Mouse (Mus musculus) right cerebral cortex, postnatal 4 days (tissue): ENCODE measurements around the gene Kcnj11.

ENCODE experiments used
- DNase-seq: peaks from one replicate; pipeline ENCODE4 v3.0.0-alpha.2; 2022

Kcnj11 gene

DNA sequence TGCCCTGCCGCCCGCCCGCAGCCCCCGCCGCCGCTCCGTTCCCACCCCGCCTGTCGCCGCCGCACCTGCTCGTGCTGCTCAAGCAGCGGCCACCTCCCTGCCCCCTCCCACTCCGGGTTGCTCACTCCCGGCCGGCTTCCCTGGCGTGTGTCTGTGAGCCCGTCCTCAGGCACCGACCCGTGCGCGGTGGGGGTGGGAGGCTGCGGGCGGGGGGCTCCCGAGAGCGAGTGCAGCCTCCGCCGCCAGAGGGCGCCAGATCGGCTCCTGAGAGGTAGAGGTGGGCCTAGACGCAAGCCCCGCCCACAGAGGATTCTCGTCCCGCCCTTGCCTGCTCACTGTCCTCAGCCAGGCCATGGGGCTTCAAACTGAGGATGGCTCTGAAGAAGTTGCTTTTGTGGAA, at the start of gene Kcnj11:
Kcnj11 (minus strand) TSS at position 202 of the 400 bp plus-strand sequence.
- DNase-seq = peak; percentile 94

DNA sequence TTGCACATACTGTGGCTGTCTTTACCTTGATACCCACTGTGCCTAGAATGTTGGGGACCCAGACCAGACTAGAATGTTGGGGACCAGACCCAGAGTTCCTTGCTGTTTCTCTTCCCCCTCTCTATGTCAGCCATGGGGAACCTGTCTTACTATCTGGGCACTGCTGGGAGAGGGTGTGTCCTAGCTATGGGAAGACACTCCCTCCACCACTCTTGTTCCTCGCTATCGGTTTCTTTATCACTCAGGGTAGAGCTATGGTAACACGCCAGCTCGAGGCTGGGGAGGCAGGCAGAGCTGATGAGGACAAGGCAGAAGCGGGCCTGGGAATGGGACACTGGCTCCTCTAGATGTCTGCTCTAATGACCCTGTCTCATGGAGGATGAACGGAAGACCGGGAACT, 46.9 kb upstream of the Kcnj11 start:
- DNase-seq = no peak

DNA sequence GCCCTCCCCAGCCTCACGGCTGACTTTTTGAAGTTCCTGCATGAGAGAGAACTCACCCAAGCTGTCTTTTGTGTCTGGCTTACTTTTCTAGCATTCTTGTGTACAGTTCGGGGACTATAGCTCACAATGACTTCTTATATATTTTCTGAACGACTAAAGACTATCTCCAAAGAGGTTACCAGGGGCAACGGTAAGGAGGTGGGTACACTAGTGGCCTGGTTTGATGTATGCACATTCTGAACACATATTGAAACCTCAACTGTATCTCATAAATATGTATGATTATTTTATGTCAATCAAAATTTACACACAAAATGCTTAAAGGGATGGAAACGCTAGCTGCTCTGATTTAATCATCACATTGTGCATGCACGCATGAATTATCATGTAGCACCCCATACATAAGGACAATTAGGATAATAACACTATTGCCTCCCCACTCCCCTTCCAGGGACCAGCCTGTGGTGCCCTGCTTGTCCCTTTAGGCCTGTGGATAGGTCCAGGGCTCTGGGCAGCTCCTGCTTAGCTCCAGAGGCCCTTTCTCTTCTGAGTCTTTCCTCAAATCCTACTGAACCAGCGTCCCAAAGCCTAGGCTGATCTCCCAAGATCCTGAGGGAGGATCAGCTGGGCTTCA, 46.2 kb upstream of the Kcnj11 start:
- no peak for DNase-seq

DNA sequence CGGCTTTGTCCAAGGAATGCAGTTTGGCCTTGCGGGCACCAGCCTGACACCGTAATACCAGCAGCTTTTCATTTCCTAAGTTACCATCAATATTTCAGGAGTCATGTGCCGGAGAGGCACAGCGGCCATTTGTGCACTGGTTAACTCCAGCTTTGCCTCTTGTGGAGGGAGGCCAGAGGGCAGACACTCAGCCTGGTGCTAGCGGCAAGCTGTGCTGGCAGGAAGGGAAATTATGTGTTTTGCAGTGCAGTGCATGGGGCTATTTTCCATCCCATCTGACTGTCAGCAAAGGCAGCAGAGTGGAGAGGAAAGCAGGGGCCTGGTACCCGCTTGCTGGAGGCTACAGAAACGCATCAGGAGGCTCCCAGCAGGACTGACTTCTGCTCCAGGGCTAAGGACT, 43.5 kb upstream of the Kcnj11 start:
- DNase-seq = no peak

DNA sequence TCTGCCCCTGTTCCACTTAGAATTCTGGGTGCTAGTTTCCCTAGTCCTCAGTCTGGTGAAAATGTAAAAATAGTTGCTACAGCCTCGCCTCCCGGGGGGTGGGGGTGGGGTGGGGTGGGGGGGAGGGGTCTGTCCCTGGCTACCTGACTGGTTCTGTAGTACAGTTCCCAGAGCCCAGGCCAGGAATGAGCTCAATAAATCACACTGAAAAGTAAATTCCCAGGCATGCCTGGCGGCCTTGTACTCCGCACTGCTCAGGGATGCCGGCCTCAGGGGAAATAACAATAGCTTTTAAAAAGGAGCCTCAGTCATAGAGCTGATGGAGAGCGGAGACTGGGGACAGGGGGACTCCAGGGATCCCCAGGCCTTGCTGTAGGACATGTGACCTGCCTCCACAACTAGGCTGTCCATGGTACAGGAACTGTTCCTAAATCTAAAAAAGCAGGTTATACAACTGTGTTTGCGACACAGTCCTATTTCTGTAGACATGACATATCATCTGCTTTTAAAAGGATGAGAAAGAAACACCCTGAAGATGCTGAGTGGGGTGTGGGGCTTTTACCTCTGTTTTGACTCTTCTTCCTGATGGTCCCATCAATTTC, 37.9 kb upstream of the Kcnj11 start:
- no peak for DNase-seq

DNA sequence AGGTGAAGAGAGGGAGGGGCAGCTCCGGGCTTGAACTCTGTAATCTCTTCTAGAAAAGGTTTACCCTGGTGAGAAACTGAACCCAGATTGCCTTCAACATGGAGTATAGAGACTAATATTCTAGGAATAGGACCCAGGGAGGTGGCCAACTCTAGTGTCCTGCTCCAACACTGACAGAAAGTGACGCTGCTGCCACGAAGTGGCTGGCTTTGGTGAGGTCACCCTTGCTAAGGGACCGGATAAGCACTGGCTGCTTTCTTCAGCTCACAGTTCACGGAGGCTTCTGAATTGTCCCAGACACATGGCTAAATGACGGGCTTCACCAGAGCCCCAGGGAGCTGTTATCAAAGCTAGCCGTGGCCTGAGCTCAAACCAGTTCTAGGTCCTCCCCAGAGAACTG, 33.3 kb upstream of the Kcnj11 start:
- no peak for DNase-seq

DNA sequence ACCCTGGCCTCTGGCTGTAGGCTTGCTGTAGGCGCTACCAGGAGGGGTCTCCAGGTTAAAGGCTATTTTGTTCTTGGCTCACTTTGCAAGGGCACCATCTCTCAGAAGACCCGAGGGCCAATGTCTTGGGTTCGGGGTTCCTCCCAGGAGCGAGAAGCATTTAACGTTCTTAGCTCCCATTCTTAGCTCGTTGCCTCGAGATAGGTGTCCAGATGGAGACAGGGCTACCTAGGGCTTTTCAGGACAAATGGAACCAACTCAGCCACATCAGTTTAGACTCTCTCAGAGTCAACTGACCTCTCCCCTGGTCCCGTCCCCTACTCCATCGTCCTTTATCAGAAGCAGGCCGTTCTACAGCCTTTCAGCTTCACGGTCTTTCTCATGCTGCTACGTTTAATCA, 31.7 kb upstream of the Kcnj11 start:
- DNase-seq = no peak

DNA sequence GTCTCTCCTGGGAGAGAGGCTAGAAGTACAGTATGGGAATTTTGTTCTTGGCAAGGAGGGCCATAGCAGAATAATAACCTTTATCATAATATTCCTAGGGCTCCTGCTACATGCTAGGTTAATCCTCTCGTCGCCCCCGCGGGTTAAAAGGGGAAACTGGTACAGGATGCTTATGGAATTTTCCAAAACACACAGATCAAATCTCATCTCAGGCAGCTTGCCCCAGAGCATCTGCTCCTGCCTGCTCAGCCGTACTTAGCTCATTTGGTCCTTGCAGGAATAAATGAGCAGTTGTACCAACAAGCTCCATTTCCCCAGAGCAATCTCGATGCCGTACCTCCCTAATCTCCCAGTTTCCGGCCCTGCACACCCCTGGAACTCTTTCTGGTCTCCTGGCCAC, 31.2 kb upstream of the Kcnj11 start:
- DNase-seq = no peak

DNA sequence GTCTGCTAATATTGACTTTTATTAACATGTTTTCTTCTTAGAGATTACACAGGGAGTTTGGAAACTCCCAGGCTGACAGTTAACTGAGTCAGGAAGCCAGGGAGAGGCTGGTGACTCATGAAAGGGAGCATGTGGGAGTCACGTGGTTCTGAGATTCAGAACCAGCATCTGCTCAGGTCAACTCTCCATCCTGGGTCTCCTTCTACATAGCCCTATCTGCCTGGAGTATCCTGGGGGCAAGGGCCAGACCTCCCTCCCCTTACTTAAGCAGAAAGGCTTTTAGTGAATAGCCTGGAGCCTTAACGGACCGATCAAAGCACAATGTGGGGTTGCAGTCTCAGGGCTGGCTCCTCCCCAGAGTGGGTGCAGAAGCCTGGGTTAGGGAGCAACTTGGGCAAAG, 30.7 kb upstream of the Kcnj11 start:
- no peak for DNase-seq

DNA sequence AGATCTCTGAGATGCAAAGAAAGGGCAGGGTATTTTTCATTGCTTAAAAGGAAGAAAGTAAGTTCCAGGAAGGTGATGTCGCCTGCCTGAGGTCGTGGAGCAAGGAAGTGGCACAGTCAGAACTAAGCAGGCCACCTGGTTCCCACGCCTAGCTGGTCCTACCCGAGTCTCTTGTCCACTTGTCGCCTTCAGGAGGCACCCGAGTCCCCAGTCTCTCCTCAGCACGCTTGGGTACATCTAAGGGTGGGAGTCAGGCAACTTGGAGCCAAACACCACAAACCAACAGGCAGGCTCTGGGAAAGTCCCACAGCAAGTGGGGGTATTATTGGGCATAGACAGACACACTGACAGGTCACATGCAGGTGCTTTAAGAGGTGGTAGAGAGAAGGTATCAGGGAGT, 30.2 kb upstream of the Kcnj11 start:
- DNase-seq = no peak

DNA sequence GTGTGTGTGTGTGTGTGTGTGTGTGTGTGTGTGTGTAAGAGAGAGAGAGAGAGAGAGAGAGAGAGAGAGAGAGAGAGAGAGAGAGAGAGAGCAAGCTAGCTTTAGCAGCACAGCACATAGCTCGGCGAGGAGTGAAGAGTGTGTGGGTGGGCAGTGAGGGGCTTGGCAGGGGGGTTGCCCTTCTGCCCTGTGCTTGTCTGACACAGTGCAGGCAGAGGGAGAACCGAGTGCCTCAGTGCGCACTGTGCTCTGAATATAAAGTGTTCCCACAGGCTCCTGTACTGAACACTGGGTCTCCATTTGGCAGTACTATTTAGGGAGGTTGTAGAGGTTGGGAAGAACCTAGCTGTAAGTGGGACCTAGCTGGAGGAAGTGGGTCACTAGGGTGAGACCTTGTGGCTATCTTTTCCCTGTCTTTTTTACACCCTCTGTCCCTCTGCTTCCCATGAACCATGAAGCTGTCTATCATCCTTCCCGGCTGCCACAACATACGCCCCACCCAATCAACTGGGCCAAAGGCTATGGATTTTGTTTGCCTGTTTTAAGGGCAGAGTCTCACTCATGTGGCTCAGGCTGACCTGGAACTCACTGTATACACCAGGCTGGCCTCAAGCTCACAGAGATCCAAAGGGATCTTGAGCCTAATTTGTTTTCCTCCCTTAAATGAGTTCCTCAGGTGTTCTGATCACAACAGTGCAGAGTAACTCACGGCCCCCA, 29.1 kb upstream of the Kcnj11 start:
- no peak for DNase-seq

DNA sequence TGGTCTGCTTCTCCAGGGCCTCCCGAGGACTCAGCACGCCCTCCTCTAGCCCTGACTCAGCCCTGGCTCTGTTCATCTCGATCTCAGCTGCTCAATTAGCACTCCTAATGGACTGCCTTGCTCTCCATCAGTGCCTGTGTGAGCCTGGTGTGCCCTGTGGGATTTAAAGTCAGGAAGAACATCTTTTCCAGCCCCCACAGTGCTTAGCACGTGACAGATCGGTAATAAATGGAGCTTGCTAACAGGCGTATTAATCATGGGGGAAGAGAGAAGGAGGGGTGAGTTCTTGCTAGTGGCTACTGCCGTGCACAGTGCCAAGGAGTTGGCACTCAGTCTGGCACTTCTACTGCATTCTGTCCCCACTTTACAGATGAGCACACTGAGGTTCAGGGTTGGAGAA, 27.6 kb upstream of the Kcnj11 start:
- no peak for DNase-seq

DNA sequence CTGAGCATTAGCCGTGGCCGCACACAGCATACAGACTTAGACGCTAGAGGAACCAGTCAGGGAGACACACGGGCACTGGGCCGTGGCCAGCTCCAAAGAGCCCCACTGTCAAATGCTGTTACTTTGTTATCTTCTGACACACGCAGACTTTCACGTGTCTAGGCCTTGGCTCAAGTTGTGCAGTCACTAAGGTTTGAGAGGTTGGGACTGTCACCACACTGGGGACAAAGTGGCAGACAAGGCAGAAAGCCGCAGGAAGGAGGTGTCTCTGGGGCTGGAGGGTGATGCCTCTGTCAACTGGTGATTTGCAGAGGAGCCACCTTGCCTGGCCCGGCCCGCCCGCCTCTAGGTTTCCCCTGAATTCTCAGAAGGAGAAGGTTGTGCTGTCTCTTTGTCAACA, 24.8 kb upstream of the Kcnj11 start:
- DNase-seq = no peak

DNA sequence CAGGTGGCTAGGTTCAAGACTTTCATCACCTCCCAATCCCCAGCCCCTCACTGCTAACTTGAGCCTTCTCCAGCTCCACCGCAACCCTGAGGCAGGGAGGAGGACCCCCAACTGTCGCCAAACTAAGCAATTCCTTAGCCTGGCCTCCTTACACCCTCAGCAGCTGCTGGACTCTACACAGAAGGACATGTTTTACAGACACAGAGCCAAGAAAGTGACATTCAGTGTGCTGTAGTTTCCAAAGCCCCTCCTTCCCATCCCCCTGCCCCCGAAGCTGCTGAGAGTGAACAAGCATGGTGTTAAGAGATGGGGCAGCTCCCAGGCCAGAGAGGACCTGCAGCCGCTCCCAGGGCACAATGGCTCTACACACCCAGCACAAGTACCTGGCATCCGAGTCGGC, 23.9 kb upstream of the Kcnj11 start:
- DNase-seq = no peak

DNA sequence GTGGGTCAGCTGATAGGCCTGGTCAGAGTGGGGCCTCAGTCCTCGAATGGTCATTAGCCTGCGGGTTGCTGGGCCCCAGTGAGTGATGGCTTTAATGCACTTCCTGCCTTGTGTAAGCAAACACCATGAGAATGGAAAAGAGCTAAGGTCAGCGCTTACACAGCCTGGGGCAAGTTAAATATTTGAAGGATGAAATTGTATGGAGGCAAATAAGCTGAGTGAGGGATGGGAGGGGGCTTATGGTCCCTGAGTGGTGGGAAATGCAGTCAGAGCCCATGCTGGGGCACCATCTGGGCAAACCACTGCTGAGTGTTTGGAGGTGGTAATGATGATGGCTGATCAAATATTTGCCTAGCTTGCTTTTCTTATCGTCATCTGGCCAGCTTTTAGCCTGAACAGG, 22.4 kb upstream of the Kcnj11 start:
- DNase-seq = no peak

DNA sequence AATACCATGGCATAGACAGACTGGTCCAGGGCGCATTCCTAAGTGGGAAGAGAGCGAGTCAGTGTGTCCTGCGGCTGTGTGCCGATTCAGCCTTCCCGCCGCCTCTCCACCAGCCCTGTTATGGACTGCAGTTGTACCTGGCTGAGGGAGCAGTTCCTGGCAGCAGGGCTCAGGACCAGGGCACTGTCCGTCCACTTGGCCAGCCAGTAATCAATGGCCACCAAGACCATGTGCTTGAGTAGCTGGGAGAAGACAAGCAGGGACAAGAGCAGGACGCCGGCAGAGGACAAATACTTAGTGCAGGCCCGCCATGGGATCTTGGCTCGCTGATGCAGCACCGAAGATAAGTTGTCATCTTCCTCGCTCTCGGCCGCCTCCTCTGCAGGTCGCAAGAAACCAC, 16.5 kb upstream of the Kcnj11 start:
- DNase-seq = no peak

DNA sequence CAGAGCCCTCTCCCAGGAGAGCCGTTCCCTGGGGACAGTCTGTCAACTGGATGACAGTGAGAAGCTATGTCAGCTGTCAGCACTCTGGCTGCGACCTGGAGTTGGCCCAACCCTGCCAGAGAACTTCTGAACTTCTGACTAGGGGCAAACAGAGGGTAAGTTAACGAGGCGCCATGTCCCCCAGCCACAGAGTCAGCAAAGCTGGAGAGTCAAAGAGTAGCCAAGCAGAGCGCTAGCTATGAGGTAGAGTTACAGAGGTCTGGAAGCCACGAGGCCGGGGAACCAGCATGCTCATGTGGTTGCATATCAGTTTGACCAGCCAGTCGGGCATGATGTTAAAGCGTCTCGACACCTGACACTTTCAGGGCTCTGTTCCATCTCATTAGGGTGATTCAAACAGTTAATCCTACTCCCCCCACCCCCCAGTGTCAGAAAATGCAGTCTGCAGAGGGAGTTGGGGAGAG, 15.6 kb upstream of the Kcnj11 start:
- no peak for DNase-seq

DNA sequence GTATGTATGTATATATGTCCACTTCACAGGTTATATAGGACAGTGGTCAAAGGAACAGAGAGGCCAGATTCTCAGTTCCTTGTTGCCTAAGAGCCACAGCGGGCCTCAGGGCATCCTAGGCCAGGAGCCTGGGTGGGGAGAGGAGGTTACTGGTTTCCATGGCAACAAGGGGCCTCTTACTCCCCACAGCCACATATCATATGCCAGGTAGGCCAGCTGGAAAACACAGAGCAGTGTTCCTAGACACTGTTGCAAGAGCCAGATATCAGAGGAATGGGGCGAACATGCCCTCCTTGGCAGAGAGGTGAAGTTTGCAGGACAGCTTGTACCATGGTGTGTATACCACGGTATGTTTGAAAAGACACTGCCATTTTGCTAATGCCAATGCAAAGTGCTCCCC, 12.9 kb upstream of the Kcnj11 start:
- DNase-seq = no peak

DNA sequence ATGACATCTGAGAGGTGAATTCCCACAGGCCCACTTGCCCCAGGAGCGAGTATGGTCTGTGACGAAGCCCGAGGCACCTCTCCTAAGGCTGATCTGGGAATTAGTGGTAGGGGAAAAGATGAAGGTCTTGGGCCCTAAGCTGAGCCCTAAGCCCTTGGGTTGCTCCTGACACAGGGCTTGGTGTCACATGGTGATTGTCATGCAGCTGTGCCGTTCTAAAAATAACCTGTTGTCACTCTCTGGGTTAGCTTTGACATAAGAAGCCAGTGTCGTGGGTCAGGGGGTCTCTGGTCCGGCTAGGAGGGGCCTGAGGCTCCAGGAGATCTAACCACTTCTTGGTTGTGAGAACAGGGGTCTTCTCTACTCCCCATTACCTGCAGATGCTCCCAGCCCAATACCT, 11.4 kb upstream of the Kcnj11 start:
- DNase-seq = no peak

DNA sequence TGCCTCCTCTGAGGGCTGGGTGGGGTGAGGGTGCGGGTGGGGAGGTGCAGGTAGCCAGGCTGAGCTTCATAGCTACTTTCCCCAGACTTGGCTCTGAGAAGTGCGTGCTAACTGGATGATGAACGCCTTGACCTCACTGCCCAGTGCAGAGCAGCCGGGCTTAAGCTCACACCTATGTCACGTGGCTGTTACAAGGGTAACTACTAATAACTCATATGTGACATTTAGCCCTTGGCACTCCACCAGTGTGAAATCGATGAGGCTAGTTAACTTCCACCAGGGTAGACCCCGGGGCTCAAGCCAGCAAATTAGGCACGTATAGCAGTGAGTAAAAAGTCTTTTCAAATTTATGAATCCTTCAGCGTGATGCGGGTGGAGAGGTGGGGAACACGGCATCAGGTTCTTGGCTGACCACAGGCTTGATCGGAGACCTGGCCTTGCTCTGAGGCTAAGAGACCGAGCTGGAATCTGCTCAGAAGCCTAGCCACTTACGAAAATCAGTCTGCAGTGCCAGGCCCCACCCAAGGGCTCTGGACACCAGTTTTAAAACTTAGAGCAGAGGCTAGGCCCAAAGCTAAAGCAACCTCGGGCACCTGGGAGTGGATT, 10.8 kb upstream of the Kcnj11 start:
- DNase-seq = no peak

DNA sequence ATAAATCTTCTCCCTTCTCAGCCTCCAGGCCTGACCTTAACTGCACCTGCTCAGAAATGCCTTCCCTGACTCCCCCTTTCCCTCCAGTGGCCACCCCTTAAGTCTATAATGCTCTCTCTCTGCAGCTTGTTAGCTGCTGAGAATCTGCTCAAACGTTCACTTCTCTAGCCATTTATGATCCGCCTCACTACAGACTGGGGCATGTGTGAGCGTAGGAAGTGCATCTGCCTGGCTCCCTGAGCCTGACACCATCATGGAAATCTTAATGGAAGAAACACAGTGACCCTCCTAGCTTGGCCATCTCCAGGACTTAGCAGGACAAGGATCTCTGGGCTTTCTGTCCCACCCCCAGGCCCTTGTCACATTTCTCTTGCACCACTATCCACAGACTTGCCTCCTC, 9.5 kb upstream of the Kcnj11 start:
- no peak for DNase-seq

DNA sequence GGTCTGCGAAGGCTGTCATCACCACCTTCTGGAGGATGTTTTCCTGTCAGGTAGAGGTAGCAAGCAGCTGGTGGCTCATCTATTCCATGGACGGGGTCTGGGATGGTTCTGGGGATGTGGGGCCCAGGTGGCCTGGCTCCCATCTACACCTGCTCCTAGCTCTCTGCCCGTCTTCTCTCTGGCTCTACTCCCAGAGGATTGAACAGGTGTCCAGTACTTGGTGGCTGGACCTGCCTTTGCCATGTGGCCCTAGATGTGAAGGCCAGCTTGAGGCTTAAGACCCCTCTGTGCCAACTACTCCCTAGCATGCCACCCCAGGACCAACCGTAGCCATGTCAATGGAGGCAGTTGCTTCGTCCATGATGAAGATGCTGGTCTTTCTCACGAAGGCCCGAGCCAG, 4.9 kb upstream of the Kcnj11 start:
- DNase-seq = no peak

DNA sequence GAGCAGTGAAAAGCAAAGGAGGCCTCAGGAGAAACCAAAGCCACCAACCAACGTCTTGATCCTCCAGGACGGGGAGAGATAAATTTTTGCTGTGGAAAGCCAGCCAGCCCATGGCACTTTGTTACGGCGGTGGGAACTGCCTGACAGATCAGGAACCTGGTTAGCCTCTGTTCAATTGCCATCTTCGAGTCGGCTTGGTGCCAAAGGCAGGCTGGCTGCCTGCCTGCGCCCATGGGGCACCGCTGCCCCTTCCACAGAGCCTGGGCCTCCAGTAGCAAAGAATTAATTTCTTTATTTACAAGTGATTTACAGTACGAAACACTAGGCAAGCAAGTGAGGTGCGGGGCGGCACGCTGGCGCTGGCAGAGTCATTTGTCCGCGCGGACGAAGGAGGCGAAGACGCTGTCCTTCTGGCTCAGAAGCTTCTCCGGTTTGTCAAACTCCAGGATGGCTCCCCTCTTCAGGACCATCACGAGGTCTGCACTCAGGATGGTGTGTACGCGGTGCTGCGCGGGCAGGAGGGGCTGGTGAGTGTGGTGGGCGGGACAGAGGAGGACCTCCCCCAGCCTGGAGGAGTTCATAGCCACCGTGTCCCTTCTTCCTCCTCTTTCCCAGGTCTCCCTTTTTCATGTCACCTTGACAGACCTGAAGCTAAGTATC, 3.8 kb upstream of the Kcnj11 start:
- DNase-seq = peak; percentile 60

DNA sequence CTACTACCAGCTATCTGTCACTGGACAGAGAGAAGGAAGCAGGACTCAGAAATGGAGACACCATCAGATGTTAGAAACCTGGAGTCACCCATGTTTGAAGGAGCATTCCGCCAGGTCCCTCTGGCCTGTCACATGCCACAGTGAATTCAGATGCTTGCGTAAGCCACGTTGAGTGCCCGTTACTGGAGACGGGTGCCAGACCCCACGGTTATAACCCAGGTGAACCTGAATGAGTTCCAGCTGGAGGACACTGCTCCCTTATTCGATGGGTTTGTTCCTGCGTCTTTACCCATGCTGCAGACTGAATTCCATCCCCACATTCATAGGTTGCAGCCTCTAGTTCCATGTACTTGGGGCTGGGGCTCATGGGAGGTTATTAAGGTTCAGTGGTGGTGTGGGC, 3.2 kb upstream of the Kcnj11 start:
- DNase-seq = no peak
